Comparison of ENCODE assay signal across 27 mouse cellular contexts in genomic region chrX:38669111-38669903, GRCm38 (mm10). TPM values are rescaled to one million over a fixed set of nuclear protein-coding genes. Genes with fewer than 3 reads are reported as not detected.
DNase-seq lines count a peak whose midpoint lies in the region; ATAC-seq lines count a peak whose summit lies in the region.
"Had no signal": no experiment of that assay in that cellular context is flagged by ENCODE, and none has a peak within 500 bp of the region (broad histone marks: within the 10 kb centered on the region; RNA-seq: fewer than 3 reads in every experiment).

No protein-coding gene starts in this region.

- ATAC-seq in heart, embryonic 12.5 days (ENCODE audit: insufficient number of reproducible peaks, low FRiP score): no peak
- peak; percentile 87 for ATAC-seq in intestine, embryonic 16.5 days
- no peak for ATAC-seq in monocyte, adult 5-6 weeks (replicated peaks; ENCODE audit: insufficient number of reproducible peaks, low FRiP score, low TSS enrichment, poor library complexity, severe bottlenecking)
- ATAC-seq: CD4-positive, CD25-positive, alpha-beta regulatory T cell, adult 4 months; forebrain, embryonic 14.5 days; forebrain, embryonic 16.5 days had no signal

- no peaks in the 10 kb centered on the region for H3K36me3 ChIP-seq in heart, embryonic 12.5 days
- H3K36me3 ChIP-seq in intestine, embryonic 16.5 days (ENCODE audit: control insufficient read depth, insufficient read depth, low read length): no peaks in the 10 kb centered on the region
- H3K36me3 ChIP-seq: embryonic facial prominence, embryonic 13.5 days; embryonic facial prominence, embryonic 15.5 days; forebrain, embryonic 10.5 days; forebrain, embryonic 12.5 days; G1E had no signal

- no peak overlapping the region for H3K4me3 ChIP-seq in heart, embryonic 12.5 days
- H3K4me3 ChIP-seq in intestine, embryonic 16.5 days (ENCODE audit: low read length): no peak overlapping the region
- H3K4me3 ChIP-seq: embryonic facial prominence, embryonic 13.5 days; embryonic facial prominence, embryonic 15.5 days; erythroblast, embryonic 14.5 days; forebrain, embryonic 10.5 days; forebrain, embryonic 12.5 days had no signal

- H3K27ac ChIP-seq in heart, embryonic 12.5 days (ENCODE audit: poor library complexity, severe bottlenecking): no peak overlapping the region
- H3K27ac ChIP-seq in intestine, embryonic 16.5 days (ENCODE audit: low read length): 0 out of 2 replicates have a peak overlapping the region, but pooled peaks have one; percentile 41
- H3K27ac ChIP-seq: embryonic facial prominence, embryonic 13.5 days; embryonic facial prominence, embryonic 15.5 days; forebrain, embryonic 10.5 days; forebrain, embryonic 12.5 days had no signal

- no peak overlapping the region for H3K4me2 ChIP-seq in heart, embryonic 12.5 days
- no peak overlapping the region for H3K4me2 ChIP-seq in intestine, embryonic 16.5 days (ENCODE audit: low read depth, low read length)
- H3K4me2 ChIP-seq: embryonic facial prominence, embryonic 13.5 days; embryonic facial prominence, embryonic 15.5 days; forebrain, embryonic 12.5 days had no signal

- no peaks in the 10 kb centered on the region for H3K4me1 ChIP-seq in heart, embryonic 12.5 days (replicated peaks)
- H3K4me1 ChIP-seq in intestine, embryonic 16.5 days (ENCODE audit: control insufficient read depth, insufficient read depth, low read length): no peaks in the 10 kb centered on the region
- H3K4me1 ChIP-seq: embryonic facial prominence, embryonic 13.5 days; embryonic facial prominence, embryonic 15.5 days; forebrain, embryonic 10.5 days; forebrain, embryonic 12.5 days had no signal

- no peaks in the 10 kb centered on the region for H3K9me3 ChIP-seq in heart, embryonic 12.5 days (replicated peaks)
- H3K9me3 ChIP-seq in intestine, embryonic 16.5 days (ENCODE audit: control insufficient read depth, low read length): no peaks in the 10 kb centered on the region
- H3K9me3 ChIP-seq: embryonic facial prominence, embryonic 13.5 days; embryonic facial prominence, embryonic 15.5 days; forebrain, embryonic 10.5 days; forebrain, embryonic 12.5 days; G1E had no signal

- no peaks in the 10 kb centered on the region for H3K27me3 ChIP-seq in heart, embryonic 12.5 days (replicated peaks)
- no peaks in the 10 kb centered on the region for H3K27me3 ChIP-seq in intestine, embryonic 16.5 days (replicated peaks; ENCODE audit: control insufficient read depth, insufficient read depth, low read length)
- H3K27me3 ChIP-seq: CH12.LX; embryonic facial prominence, embryonic 13.5 days; embryonic facial prominence, embryonic 15.5 days; forebrain, embryonic 12.5 days had no signal

- peak; percentile 27 for DNase-seq in heart, adult 11 months
- DNase-seq in yolk sac, embryonic 10.5 days (ENCODE audit: low spot score): peak; percentile 39
- DNase-seq in frontal cortex, postnatal 14 days (ENCODE audit: low spot score in 2 of 2): no peak
- DNase-seq: adrenal gland, adult 2 months; adrenal gland, postnatal 10 days; adrenal gland, postnatal 25 days; B cell, adult 2 months; cerebellum, adult 11 months; cerebellum, adult 18-20 months; cerebellum, adult 8-10 months; cerebellum, adult 9-11 months; cerebellum, postnatal 14 days; cerebellum, postnatal 36 days; embryo, embryonic 11 days had no signal

- 33% methylated on average over 6 of the region's 6 CpGs for WGBS in heart, embryonic 12.5 days
- 43% methylated on average over 6 of the region's 6 CpGs for WGBS in intestine, embryonic 16.5 days

- no peak overlapping the region for H3K9ac ChIP-seq in heart, embryonic 12.5 days
- H3K9ac ChIP-seq in intestine, embryonic 16.5 days (ENCODE audit: low read depth, low read length): no peak overlapping the region
- H3K9ac ChIP-seq: embryonic facial prominence, embryonic 13.5 days; embryonic facial prominence, embryonic 15.5 days; forebrain, embryonic 12.5 days had no signal

RNA-seq across cellular contexts. Expression of gene C1galt1c1, which starts 34.4 kb away (rescaled TPM):
- polyA plus RNA-seq in heart, embryonic 12.5 days (2016; fragmentation: Nextera tagmentation; extraction: Ambion mirVana): 28.9 and 30.5 TPM in 2 replicates
- 65.3 and 71.5 TPM in 2 replicates for polyA plus RNA-seq in intestine, embryonic 16.5 days (2015; fragmentation: Nextera tagmentation; extraction: Ambion mirVana)
- 39.5 to 62.2 TPM (median 51.7 TPM) in 3 replicates for total RNA-seq in monocyte, adult 5-6 weeks (2017)

Comparison
In these comparisons a context has a peak if more than half of its experiments do, and no peak if none do; other contexts are left out.
1. DNase-seq: peak in heart, adult 11 months (single experiment) and yolk sac, embryonic 10.5 days (single experiment); none in frontal cortex, postnatal 14 days (0 of 2).